12 mouse cellular contexts compared by ENCODE assay signal in the genomic region with DNA sequence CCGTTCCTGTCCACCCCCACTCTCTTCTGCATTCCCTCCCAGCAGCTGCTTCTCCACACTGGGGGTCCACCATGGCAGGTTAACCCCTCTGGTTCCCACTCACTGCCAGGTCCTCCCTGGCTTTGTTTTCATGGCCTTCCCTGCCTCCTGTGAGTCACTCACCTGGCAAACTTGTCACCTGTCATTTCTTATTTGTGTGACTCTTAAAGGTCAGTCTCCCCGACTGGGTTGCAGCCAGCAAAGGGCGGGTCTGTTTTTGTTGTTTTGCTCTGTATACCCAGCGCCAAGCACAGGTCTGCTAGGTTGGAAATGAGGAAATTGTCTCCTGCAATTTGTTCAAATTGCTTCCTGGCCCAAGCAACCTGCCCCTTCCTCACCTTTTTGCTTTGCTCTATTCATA. TPM values are rescaled to one million over a fixed set of nuclear protein-coding genes. Genes with fewer than 3 reads are reported as not detected.
DNase-seq lines count a peak whose midpoint lies in the region; ATAC-seq lines count a peak whose summit lies in the region.
"Had no signal": no experiment of that assay in that cellular context is flagged by ENCODE, and none has a peak within 500 bp of the region (broad histone marks: within the 10 kb centered on the region; RNA-seq: fewer than 3 reads in every experiment).

No protein-coding gene starts in this region.

- no peak overlapping the region for H3K4me3 ChIP-seq in liver, embryonic 13.5 days (replicated peaks)
- H3K4me3 ChIP-seq in hindbrain, embryonic 13.5 days = no peak overlapping the region
- H3K4me3 ChIP-seq: forebrain, embryonic 12.5 days had no signal

- no peak for ATAC-seq in liver, embryonic 13.5 days (ENCODE audit: low read depth)
- ATAC-seq in hindbrain, embryonic 13.5 days (ENCODE audit: low FRiP score) = no peak
- ATAC-seq in megakaryocyte, adult 5-6 weeks (ENCODE audit: poor library complexity, severe bottlenecking) = no peak

- no peaks in the 10 kb centered on the region for H3K9me3 ChIP-seq in liver, embryonic 13.5 days (replicated peaks)
- no peaks in the 10 kb centered on the region for H3K9me3 ChIP-seq in hindbrain, embryonic 13.5 days
- H3K9me3 ChIP-seq: forebrain, embryonic 12.5 days had no signal

- peak; percentile 68 for DNase-seq in urinary bladder, postnatal 14 days (ENCODE audit: low spot score)
- DNase-seq in urinary bladder, adult 2 months (ENCODE audit: low spot score) = no peak
- peak; percentile 84 for DNase-seq in kidney, adult 9 months
- no peak for DNase-seq in liver, embryonic 13.5 days
- peak; percentile 33 for DNase-seq in yolk sac, embryonic 10.5 days (ENCODE audit: low spot score)
- no peak for DNase-seq in left cerebral cortex, postnatal 14 days (ENCODE audit: low spot score in 2 of 2)
- DNase-seq: adrenal gland, postnatal 14 days; gastrocnemius, postnatal 36 days had no signal

- 0 out of 2 replicates have a peak overlapping the region, but pooled peaks have one; percentile 13 for H3K4me2 ChIP-seq in liver, embryonic 13.5 days
- H3K4me2 ChIP-seq in hindbrain, embryonic 13.5 days = no peak overlapping the region
- H3K4me2 ChIP-seq: forebrain, embryonic 12.5 days had no signal

- peaks cover 55% of the 10 kb centered on the region for H3K27me3 ChIP-seq in liver, embryonic 13.5 days
- peaks cover 51% of the 10 kb centered on the region for H3K27me3 ChIP-seq in hindbrain, embryonic 13.5 days

- peak overlapping the region; percentile 68 for H3K27ac ChIP-seq in liver, embryonic 13.5 days
- H3K27ac ChIP-seq in hindbrain, embryonic 13.5 days = no peak overlapping the region
- H3K27ac ChIP-seq: forebrain, embryonic 12.5 days had no signal

- H3K4me1 ChIP-seq in liver, embryonic 13.5 days (replicated peaks) = peaks cover 7% of the 10 kb centered on the region; the same call in 1 of the 2 replicates
- peaks cover 10% of the 10 kb centered on the region for H3K4me1 ChIP-seq in hindbrain, embryonic 13.5 days (replicated peaks)

- WGBS in liver, embryonic 13.5 days (ENCODE audit: insufficient replicate concordance) = 36% methylated on average over 4 of the region's 4 CpGs
- 68% methylated on average over 4 of the region's 4 CpGs for whole genome bisulfite sequencing in hindbrain, embryonic 13.5 days

- intact Hi-C loops in left cerebral cortex, postnatal 14 days (cut with DNase I) = no loop called here

- H3K36me3 ChIP-seq in liver, embryonic 13.5 days = no peaks in the 10 kb centered on the region
- no peaks in the 10 kb centered on the region for H3K36me3 ChIP-seq in hindbrain, embryonic 13.5 days
- H3K36me3 ChIP-seq: forebrain, embryonic 12.5 days had no signal

- no peak overlapping the region for H3K9ac ChIP-seq in liver, embryonic 13.5 days
- no peak overlapping the region for H3K9ac ChIP-seq in hindbrain, embryonic 13.5 days
- H3K9ac ChIP-seq: forebrain, embryonic 12.5 days had no signal

RNA-seq across cellular contexts. Expression of gene Grb7, which starts 0.5 kb away (rescaled TPM):
- 41.1 and 52.0 TPM in 2 replicates for polyA plus RNA-seq in urinary bladder, adult 2 months (2012; rRNA removed)
- polyA plus RNA-seq in liver, embryonic 13.5 days (2015; fragmentation: Nextera tagmentation; extraction: Ambion mirVana) = 17.4 and 20.5 TPM in 2 replicates
- polyA plus RNA-seq in hindbrain, embryonic 13.5 days (2015; fragmentation: Nextera tagmentation; extraction: Ambion mirVana) = 0.22 and 0.36 TPM in 2 replicates
- not detected in 2 replicates for total RNA-seq in megakaryocyte, adult 5-6 weeks (2015)
- not detected in 2 replicates for total RNA-seq in megakaryocyte, adult 5-6 weeks (2017)
- 1 to 10 TPM; 1.6 to 4.4 TPM for total RNA-seq in left cerebral cortex, postnatal 14 days (2021)
- total RNA-seq: gastrocnemius, postnatal 36 days; hematopoietic stem cell, adult 5-6 weeks had no signal

RNA-seq across cellular contexts. Expression of gene Mien1, which starts 6.9 kb away (rescaled TPM):
- polyA plus RNA-seq in urinary bladder, adult 2 months (2012; rRNA removed) = 105 and 127 TPM in 2 replicates
- polyA plus RNA-seq in liver, embryonic 13.5 days (2015; fragmentation: Nextera tagmentation; extraction: Ambion mirVana) = 66.8 and 72.0 TPM in 2 replicates
- polyA plus RNA-seq in hindbrain, embryonic 13.5 days (2015; fragmentation: Nextera tagmentation; extraction: Ambion mirVana) = 248 and 269 TPM in 2 replicates
- total RNA-seq in megakaryocyte, adult 5-6 weeks (2015) = 56.6 and 65.4 TPM in 2 replicates
- 31.5 and 38.0 TPM in 2 replicates for total RNA-seq in megakaryocyte, adult 5-6 weeks (2017)
- total RNA-seq in left cerebral cortex, postnatal 14 days (2021) = 100 to 1,000 TPM; 105 to 106 TPM

RNA-seq across cellular contexts. Expression of gene Erbb2, which starts 33.4 kb away (rescaled TPM):
- polyA plus RNA-seq in urinary bladder, adult 2 months (2012; rRNA removed) = 29.2 and 29.5 TPM in 2 replicates
- 2.2 and 2.6 TPM in 2 replicates for polyA plus RNA-seq in liver, embryonic 13.5 days (2015; fragmentation: Nextera tagmentation; extraction: Ambion mirVana)
- 8.4 and 9.9 TPM in 2 replicates for polyA plus RNA-seq in hindbrain, embryonic 13.5 days (2015; fragmentation: Nextera tagmentation; extraction: Ambion mirVana)
- total RNA-seq in megakaryocyte, adult 5-6 weeks (2015) = not detected in 2 replicates
- 0.28 TPM in 1 of 2 replicates, not detected in the other for total RNA-seq in megakaryocyte, adult 5-6 weeks (2017)
- 1 to 10 TPM; 2.0 to 3.2 TPM for total RNA-seq in left cerebral cortex, postnatal 14 days (2021)
- total RNA-seq: hematopoietic stem cell, adult 5-6 weeks had no signal

RNA-seq across cellular contexts. Expression of gene Pgap3, which starts 45.4 kb away (rescaled TPM):
- polyA plus RNA-seq in urinary bladder, adult 2 months (2012; rRNA removed) = 10.5 and 12.7 TPM in 2 replicates
- 3.1 and 3.8 TPM in 2 replicates for polyA plus RNA-seq in liver, embryonic 13.5 days (2015; fragmentation: Nextera tagmentation; extraction: Ambion mirVana)
- 9.4 and 10.4 TPM in 2 replicates for polyA plus RNA-seq in hindbrain, embryonic 13.5 days (2015; fragmentation: Nextera tagmentation; extraction: Ambion mirVana)
- total RNA-seq in megakaryocyte, adult 5-6 weeks (2015) = 2.1 and 3.3 TPM in 2 replicates
- total RNA-seq in megakaryocyte, adult 5-6 weeks (2017) = 2.2 and 2.7 TPM in 2 replicates
- total RNA-seq in left cerebral cortex, postnatal 14 days (2021) = 10 to 100 TPM; 10.7 to 11.1 TPM

RNA-seq across cellular contexts. Expression of gene Pnmt, which starts 59.4 kb away (rescaled TPM):
- 0.10 TPM in 1 of 2 replicates, not detected in the other for polyA plus RNA-seq in urinary bladder, adult 2 months (2012; rRNA removed)
- not detected in 2 replicates for polyA plus RNA-seq in liver, embryonic 13.5 days (2015; fragmentation: Nextera tagmentation; extraction: Ambion mirVana)
- polyA plus RNA-seq in hindbrain, embryonic 13.5 days (2015; fragmentation: Nextera tagmentation; extraction: Ambion mirVana) = 3.2 and 4.2 TPM in 2 replicates
- not detected in 2 replicates for total RNA-seq in megakaryocyte, adult 5-6 weeks (2015)
- not detected in 2 replicates for total RNA-seq in megakaryocyte, adult 5-6 weeks (2017)
- 1 to 10 TPM in 1 of 2 experiments, under 1 TPM in 1; 0.78 to 1.0 TPM for total RNA-seq in left cerebral cortex, postnatal 14 days (2021)
- total RNA-seq: hematopoietic stem cell, adult 5-6 weeks had no signal

Comparison
In these comparisons a context has a peak if more than half of its experiments do, and no peak if none do; other contexts are left out.
1. DNase-seq: peak in urinary bladder, postnatal 14 days (single experiment), kidney, adult 9 months (single experiment) and yolk sac, embryonic 10.5 days (single experiment); none in urinary bladder, adult 2 months (single experiment), liver, embryonic 13.5 days (single experiment) and left cerebral cortex, postnatal 14 days (0 of 2).
2. RNA of gene Grb7, which starts 0.5 kb away (polyA plus RNA-seq): 41.1 to 52.0 TPM in urinary bladder, adult 2 months and 17.4 to 20.5 TPM in liver, embryonic 13.5 days; 0.22 to 0.36 TPM in hindbrain, embryonic 13.5 days; every median in the first group is over 10 times any median in the second.